Mouse (Mus musculus) ES-Bruce4 (cell line): Measurements from ENCODE around the gene 6330403K07Rik.

ENCODE experiments used
- EP300 ChIP-seq: IDR thresholded peaks from 2 replicates; pipeline ENCODE4 v1.6.1; 2011; ENCODE audit warnings: low read depth, low read length; ENCODE audit not compliant: insufficient read depth
- POLR2A ChIP-seq: IDR thresholded peaks from one replicate; pipeline ENCODE4 v1.8.1; 2011; ENCODE audit warnings: low read length; ENCODE audit not compliant: insufficient read depth

DNA sequence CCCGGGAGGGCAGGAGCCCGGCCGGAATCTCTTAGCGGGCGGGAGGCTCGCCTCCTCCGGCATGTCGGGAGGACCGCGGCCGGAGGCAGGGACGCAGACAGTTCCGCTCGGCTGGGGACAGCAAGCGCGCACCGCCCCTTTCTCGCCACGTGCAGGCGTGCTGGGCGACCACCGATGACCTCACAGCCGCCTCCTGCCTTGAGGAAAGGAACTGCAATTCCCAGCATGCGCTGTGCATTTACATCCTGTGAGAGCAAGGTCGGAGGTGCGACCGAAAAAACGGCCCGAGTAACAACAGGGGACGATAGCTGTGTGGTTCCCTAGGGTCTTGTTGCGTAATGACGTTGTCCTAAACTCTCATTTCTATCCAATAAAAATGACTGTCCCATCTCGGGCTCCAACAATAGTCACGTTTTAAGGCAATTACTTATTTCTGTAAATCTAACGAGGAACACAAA lies 29.0 kb downstream of the 6330403K07Rik start, which contains the start of gene Dhx33:
- TF ChIP-seq POLR2A = no peak
- 0 out of 2 replicates have a peak, but pooled peaks have one; percentile 26 for TF ChIP-seq EP300
